Mouse (Mus musculus) cerebellum, postnatal 25 days (tissue): Measurements from ENCODE around the gene Gm39115.

Source experiments
- DNase-seq, 2 experiments: peaks; one replicate each; pipeline ENCODE4 v3.0.0; 2021; ENCODE audit warnings: mixed read lengths in 2 of 2

The Gm39115 gene

DNA sequence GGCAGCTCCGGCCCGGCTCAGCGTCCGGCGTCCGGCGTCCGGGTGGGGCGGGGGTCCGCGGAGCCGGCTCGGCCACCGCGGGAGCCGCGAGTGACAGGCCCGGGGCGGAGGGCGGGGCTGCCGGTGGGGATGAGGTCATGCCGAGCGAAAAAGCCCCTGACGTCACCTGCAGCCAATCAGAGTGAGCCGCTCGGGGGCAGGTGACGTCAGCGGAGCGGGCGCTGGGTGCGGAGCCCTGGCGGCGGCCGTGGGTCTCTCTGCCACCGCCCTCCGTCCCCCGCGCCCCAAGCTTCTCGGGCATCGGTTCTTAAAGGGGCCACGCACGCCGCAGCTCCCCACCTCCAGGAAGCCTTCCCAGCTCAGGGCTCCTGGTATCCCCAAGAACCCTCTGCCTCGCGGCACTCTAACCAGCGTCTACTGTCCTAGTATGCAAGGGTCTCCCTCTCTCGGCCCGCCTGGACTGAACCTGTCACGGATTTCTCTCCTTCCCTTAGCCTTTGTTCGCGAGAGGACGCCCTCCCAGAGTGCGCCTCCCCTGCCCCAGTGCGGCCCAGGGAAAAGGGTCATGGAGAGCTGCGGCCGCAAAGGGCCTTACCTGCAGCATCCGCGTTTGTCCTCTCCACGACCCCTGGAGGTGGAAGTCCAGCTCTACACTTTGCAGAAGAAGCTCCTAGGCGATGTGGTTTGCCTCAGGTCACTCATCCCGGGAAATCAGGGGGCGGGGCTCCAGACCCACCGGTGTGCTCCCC is 40.5 kb downstream of the Gm39115 start, which contains the start of gene Dusp8:
Dusp8 (minus strand) TSS at position 661 of the 749 bp plus-strand sequence.
- DNase-seq: peak; percentile 99

DNA sequence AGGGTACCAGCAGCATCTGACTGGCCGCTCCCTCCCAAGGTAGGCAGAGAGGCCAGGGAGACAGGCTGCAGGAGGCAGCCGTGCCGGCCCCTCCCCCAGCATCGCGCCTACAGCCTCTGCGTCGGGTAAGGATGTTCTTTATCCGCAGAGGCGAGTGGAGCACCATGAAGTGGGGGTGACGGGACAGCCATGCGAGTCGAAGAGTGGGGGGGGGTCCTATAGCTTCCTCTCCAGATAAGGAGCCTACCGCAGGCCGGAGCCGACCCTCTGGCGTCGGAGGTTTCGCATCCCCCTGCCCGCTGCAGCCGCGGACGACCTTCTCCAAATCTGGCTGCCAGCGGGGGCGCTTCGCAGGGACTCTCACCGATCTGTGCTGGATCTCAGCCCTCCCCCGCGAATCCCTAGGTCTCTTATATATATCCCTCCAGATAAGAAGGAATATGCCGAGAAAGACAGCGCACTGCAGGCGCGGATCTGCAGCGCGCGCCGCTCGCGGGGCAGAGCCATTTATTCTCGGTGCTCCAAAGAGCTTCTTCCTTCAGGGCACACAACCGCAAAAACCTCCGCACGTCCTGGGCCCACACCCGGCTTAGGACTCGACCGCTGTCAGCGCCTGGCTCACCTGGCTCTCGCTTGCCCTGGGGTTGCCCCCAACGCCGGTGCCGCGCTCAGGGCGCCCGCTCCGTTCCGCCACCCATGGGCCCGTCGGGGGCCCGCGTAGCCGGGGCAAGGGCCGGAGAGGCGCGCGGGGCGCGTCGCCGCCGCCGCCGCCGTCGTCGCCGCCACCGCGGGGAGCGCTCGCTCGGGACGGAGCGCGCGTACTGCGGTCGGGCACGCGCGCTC is 41.3 kb downstream of the Gm39115 start:
- peak; percentile 85 to 87 for DNase-seq

DNA sequence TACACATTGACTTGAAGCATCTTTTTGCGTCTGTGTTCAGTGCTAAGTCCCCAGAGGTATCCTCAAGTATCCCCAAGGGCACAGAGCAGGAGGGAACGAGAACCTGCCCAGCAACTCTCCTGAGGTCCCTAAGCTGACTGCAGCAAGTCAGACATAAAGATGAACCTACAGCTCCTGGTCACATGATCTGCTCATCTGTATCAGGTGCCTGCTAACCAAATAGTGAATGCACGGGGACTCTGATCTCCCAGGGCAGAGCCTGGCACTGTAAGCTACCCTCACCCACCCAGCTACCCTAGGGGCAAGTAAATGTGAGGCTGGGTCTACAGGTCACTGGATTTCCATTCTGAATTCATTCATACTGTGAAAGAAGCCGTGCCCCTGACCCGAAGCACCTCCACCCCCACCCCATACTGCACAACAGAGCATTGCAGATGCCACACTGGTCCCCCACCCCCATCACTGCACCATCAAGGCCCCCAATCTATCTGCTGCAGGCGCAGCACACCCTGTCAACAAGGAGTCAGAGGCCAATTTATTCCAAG is 42.1 kb downstream of the Gm39115 start:
- DNase-seq: no peak

GRCm38 (mm10) chr7:142092991-142093390 is 42.8 kb downstream of the Gm39115 start:
- DNase-seq: peak in 1 of 2 experiments; percentile 22

GRCm38 (mm10) chr7:142091848-142092247 is 44.0 kb downstream of the Gm39115 start:
- DNase-seq: peak; percentile 34 to 35

GRCm38 (mm10) chr7:142089648-142090447 is 46.0 kb downstream of the Gm39115 start:
- DNase-seq: peak; percentile 43 to 53

DNA sequence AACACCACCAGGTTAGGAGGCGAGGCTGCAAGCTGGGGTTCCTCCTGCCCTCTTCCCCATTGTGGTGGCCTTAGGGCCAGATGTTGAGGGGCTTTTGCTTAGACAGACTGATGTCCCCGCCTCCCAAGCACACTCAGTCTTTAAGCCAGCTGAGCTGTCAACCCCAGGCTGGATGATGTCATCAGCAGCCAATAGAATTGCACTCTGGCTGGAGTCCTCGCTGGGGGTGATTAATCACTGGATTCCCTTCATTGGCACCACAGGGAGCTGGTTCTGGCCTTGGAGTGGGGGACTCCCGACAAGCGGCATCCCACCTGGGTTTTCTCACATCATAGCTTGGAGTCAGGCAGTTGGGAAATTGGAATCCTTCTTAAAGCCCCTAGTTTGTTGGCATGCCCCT is 46.9 kb downstream of the Gm39115 start:
- DNase-seq: peak; percentile 42 to 52

DNA sequence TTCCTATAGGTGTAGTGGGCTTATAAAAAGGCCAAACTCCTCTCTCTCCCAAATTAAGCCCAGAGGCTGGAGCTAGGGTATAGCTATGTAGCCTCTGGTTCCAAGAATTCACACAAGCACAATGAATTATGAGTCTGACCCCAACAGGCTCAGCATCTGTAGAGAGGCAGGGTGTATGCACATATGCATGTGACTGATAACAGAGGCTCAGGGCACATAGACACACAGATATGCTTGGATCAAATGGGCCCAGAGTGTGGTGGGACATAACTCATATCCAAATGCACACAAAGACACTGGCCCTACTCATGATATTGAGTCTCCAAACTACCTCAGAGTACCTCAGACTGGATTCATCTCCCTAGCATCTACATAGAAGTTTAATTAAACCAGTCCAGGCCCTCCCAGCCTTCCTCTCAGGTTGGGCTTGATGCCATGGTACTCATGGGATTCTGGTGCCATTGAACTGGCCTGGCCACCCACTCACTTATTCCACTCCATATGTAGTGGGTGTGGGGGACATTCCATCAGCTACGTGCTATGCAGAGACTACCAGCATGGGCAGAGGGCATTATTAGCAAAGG is 48.7 kb downstream of the Gm39115 start:
- no peak for DNase-seq

- DNase-seq: no peak
These were observed 49.5 kb downstream of the Gm39115 start for GRCm38 (mm10) chr7:142086159-142086905.
